Mouse (Mus musculus) heart, postnatal 14 days (tissue): ENCODE data around the gene Pak4. TPM values are rescaled to one million over a fixed set of nuclear protein-coding genes. Genes with fewer than 3 reads are reported as not detected.
A peak's percentile ranks its signal among the peaks of the same experiment; 100 is the strongest.
"Not testable (repeated sequence)": the region's sequence is repeated elsewhere in the genome, so short reads cannot be mapped to it uniquely, and the experiment has no call there.

ENCODE experiments used
- DNase-seq, 2 experiments: peaks; one replicate each; pipeline ENCODE4 v3.0.0; 2021 to 2022
- intact Hi-C: fragments of 180-260 bp; cut with DNase I; formaldehyde crosslinking; loops from one replicate; pipeline ENCODE4 v1.15.1; 2025
- microRNA-seq, 2 experiments: library from miRNA; unstranded; fragments of <30 nt; microRNA quantifications; one replicate each; pipeline ENCODE4 v1.2.0; 2021 to 2022
- total RNA-seq, 2 experiments: library from RNA; stranded (reverse); gene quantifications; 2 replicates each; pipeline ENCODE4 v1.2.3; 2021

Pak4 gene
- total RNA-seq, 2 experiments from 2014 or later, result 8.5 to 9.9 TPM

GRCm38 (mm10) chr7:28527922-28528719 is 69.9 kb downstream of the Pak4 start:
- peak; percentile 83 to 89 for DNase-seq
- intact Hi-C loops, result loop anchor here (1.0 to 2.0 kb wide), 4 partner anchors 19 to 82 kb away; no protein-coding TSS in a partner anchor

GRCm38 (mm10) chr7:28522536-28522935 is 75.4 kb downstream of the Pak4 start, which contains the start of gene Ifnl3:
Ifnl3 (plus strand) TSS chr7:28522836.
- intact Hi-C loops, DNase-seq: not testable (repeated sequence)

GRCm38 (mm10) chr7:28511441-28511840 is 86.5 kb downstream of the Pak4 start:
- intact Hi-C loops, result no loop called here

GRCm38 (mm10) chr7:28510405-28510974 is 87.5 kb downstream of the Pak4 start, which contains the start of gene Ifnl2:
Ifnl2 (minus strand) TSS chr7:28510455.
- DNase-seq, intact Hi-C loops: not testable (repeated sequence)

More at GRCm38 (mm10) chr7:28511441-28511840, 86.5 kb downstream of the Pak4 start:
- DNase-seq, result no peak

- intact Hi-C loops, result loop anchor here (2.0 kb wide), 1 partner anchor 18 kb away; no protein-coding TSS in a partner anchor
Observed at GRCm38 (mm10) chr7:28509121-28509520, 88.9 kb downstream of the Pak4 start.

More at GRCm38 (mm10) chr7:28509121-28509520, 88.9 kb downstream of the Pak4 start:
- DNase-seq, result not testable (repeated sequence)

Small RNA genes lying within 50 kb of the gene (microRNA-seq; reads per million reads assigned to microRNA genes)
- 0.36 to 0.81 reads per million in 2 experiments for gene Mir7049

Other genes with a start within 250 kb of the Pak4 start
- gene Rps16, start 247.5 kb downstream of the Pak4 start, total RNA-seq, result 100 to 1,000 TPM; 540 to 612 TPM
- gene Plekhg2, start 225.6 kb downstream of the Pak4 start, total RNA-seq, result 10 to 100 TPM; 32.1 to 32.5 TPM
- gene Zfp36, start 217.9 kb downstream of the Pak4 start, total RNA-seq, result 10 to 100 TPM; 25.7 to 27.6 TPM
- gene Med29, start 205.5 kb downstream of the Pak4 start, total RNA-seq, result 10 to 100 TPM; 18.4 to 19.9 TPM
- 10 to 100 TPM; 46.2 to 47.7 TPM for gene Paf1, start 205.2 kb downstream of the Pak4 start, total RNA-seq
- gene Gmfg, start 160.7 kb downstream of the Pak4 start, total RNA-seq, result 10 to 100 TPM in 1 of 2 experiments, 1 to 10 TPM in 1; 8.1 to 18.8 TPM
- gene Lrfn1, start 146.2 kb downstream of the Pak4 start, total RNA-seq, result 1 to 10 TPM in 1 of 2 experiments, under 1 TPM in 1; 0.69 to 1.1 TPM
- not detected for gene Ifnl2, start 87.7 kb downstream of the Pak4 start, total RNA-seq
- not detected for gene Ifnl3, start 75.3 kb downstream of the Pak4 start, total RNA-seq
- gene Sycn, start 57.3 kb downstream of the Pak4 start, total RNA-seq, result not detected
- not detected for gene Nccrp1, start 50.9 kb downstream of the Pak4 start, total RNA-seq
- 10 to 100 TPM; 32.1 to 32.4 TPM for gene Samd4b, start within 50 bp of the Pak4 start, total RNA-seq
- not detected for gene Acp7, start 33.1 kb upstream of the Pak4 start, total RNA-seq
- gene Fbxo27, start 94.7 kb upstream of the Pak4 start, total RNA-seq, result under 1 TPM; 0.17 to 0.62 TPM
- gene Fbxo17, start 118.6 kb upstream of the Pak4 start, total RNA-seq, result under 1 TPM; 0.44 to 0.74 TPM
- 10 to 100 TPM; 55.6 to 55.9 TPM for gene Mrps12, start 143.6 kb upstream of the Pak4 start, total RNA-seq
- 10 to 100 TPM; 14.1 to 16.3 TPM for gene Sars2, start 143.8 kb upstream of the Pak4 start, total RNA-seq
- gene Ccer2, start 158.0 kb upstream of the Pak4 start, total RNA-seq, result not detected
- 10 to 100 TPM; 71.6 to 75.1 TPM for gene Sirt2, start 168.6 kb upstream of the Pak4 start, total RNA-seq
- 10 to 100 TPM; 15.9 to 18.0 TPM for gene Nfkbib, start 169.3 kb upstream of the Pak4 start, total RNA-seq
- 1 to 10 TPM; 2.2 to 4.0 TPM for gene Rinl, start 190.8 kb upstream of the Pak4 start, total RNA-seq
- gene Hnrnpl, start 210.4 kb upstream of the Pak4 start, total RNA-seq, result 100 to 1,000 TPM; 314 to 317 TPM
- gene Ech1, start 227.0 kb upstream of the Pak4 start, total RNA-seq, result 1,000 to 10,000 TPM; 1,375 to 1,408 TPM
- gene Lgals4, start 235.7 kb upstream of the Pak4 start, total RNA-seq, result 10 to 100 TPM; 38.7 to 51.1 TPM